Mouse (Mus musculus) intestine, embryonic 16.5 days (tissue): ENCODE results near the gene Sept9. TPM values are rescaled to one million over a fixed set of nuclear protein-coding genes. Genes with fewer than 3 reads are reported as not detected.
"Not testable (repeated sequence)": the region's sequence is repeated elsewhere in the genome, so short reads cannot be mapped to it uniquely, and the experiment has no call there.

Experiments used
- ATAC-seq: fragments of 200-750 bp; cut with Nextera tagmentation; 2 replicates; pipeline ENCODE4 v1.8.0; 2017; ENCODE audit warnings: moderate TSS enrichment, moderate library complexity
- H3K27ac ChIP-seq: fragments of 300-500 bp; sonication (generic); 2 replicates; pipeline ENCODE4 v1.5.1; 2014; ENCODE audit warnings: mild to moderate bottlenecking, low read length
- H3K27me3 ChIP-seq: fragments of 300-500 bp; sonication (generic); replicated peaks from 2 replicates; pipeline ENCODE4 v1.6.1; 2014; ENCODE audit warnings: low read length, control low read depth, mixed read lengths; ENCODE audit not compliant: control insufficient read depth, insufficient read depth
- H3K36me3 ChIP-seq: fragments of 300-500 bp; sonication (generic); 2 replicates; pipeline ENCODE4 v1.6.1; 2014; ENCODE audit warnings: low read length, control low read depth; ENCODE audit not compliant: control insufficient read depth, insufficient read depth
- H3K4me1 ChIP-seq: fragments of 300-500 bp; sonication (generic); 2 replicates; pipeline ENCODE4 v1.6.1; 2014; ENCODE audit warnings: low read length, control low read depth, mixed read lengths; ENCODE audit not compliant: control insufficient read depth, insufficient read depth
- H3K4me2 ChIP-seq: fragments of 300-500 bp; sonication (generic); 2 replicates; pipeline ENCODE4 v1.6.1; 2014; ENCODE audit warnings: low read depth, low read length, control low read depth
- H3K4me3 ChIP-seq: fragments of 300-500 bp; sonication (generic); 2 replicates; pipeline ENCODE4 v1.5.1; 2014; ENCODE audit warnings: mild to moderate bottlenecking, low read length
- H3K9ac ChIP-seq: fragments of 300-500 bp; sonication (generic); 2 replicates; pipeline ENCODE4 v1.6.1; 2014; ENCODE audit warnings: low read depth, low read length
- H3K9me3 ChIP-seq: fragments of 300-500 bp; sonication (generic); 2 replicates; pipeline ENCODE4 v1.6.1; 2016; ENCODE audit warnings: low read length, control low read depth; ENCODE audit not compliant: control insufficient read depth
- WGBS: fragments of 180-500 bp; shearing (Covaris S2); extraction: QIAGEN DNeasy Blood & Tissue Kit; methylation state at CpG from one replicate; pipeline ENCODE4 v1.1.7; 2014; 5-methylcytosine and 5-hydroxymethylcytosine counted together
- polyA plus RNA-seq: library from polyadenylated mRNA; unstranded; fragments of >200 nt; fragmentation: Nextera tagmentation; extraction: Ambion mirVana; gene quantifications from 2 replicates; pipeline ENCODE4 v1.2.1, GENCODE M21; 2015

The Sept9 gene
- polyA plus RNA-seq, 1 experiment from 2014 or later: 183 TPM

DNA sequence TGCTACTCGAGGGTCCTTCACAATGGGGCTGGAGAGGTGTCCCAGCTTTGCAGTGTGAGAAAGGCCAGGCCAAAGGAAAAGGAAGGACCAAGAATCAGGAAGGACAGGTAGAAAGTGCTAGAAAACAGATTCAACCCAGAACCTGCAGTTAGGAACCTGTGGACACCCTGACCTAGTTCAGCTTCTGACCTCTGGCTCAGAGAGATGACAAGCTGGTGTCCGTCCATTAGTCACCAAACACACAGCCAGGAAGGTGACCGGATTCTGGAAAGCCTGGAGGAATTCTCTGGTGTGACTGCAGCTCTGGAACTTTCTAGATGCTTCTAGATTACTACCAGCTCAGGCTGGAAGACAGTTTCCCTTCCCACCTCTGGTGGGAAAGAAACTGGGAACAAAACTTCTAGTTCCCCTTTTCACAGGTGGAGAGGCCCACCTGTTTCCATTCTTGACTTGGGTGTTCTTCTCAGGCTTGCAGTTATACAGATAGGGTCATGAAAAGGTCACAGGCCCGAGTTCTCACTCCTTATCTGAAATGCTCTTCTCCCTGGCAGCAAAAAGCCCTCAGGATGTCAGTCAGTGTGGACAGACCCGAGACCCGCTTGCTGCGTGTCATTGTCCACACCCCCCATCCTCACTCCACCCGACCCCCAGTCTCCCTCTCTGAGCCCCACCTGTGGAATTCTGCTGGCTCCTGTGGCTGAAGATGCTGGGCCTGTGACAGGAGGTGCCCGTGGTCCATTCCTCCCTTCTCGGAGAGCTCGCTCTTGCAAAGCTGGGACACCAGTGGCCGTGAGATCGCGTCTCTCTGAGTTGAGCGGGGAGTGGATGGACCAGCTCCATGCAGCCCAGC is 123.5 kb downstream of the Sept9 start:
- ATAC-seq: no peak
- WGBS: 79% methylated on average over 15 of the region's 15 CpGs
- Histone ChIP-seq H3K4me3 (no peak overlapping the region), H3K4me1 (peaks cover 84% of the 10 kb centered on the region), H3K9ac (peak overlapping the region; percentile 2; the same call in 1 of the 2 replicates), H3K27me3 (no peaks in the 10 kb centered on the region), H3K9me3 (no peaks in the 10 kb centered on the region), H3K27ac (no peak overlapping the region), H3K36me3 (no peaks in the 10 kb centered on the region), H3K4me2 (no peak overlapping the region)

DNA sequence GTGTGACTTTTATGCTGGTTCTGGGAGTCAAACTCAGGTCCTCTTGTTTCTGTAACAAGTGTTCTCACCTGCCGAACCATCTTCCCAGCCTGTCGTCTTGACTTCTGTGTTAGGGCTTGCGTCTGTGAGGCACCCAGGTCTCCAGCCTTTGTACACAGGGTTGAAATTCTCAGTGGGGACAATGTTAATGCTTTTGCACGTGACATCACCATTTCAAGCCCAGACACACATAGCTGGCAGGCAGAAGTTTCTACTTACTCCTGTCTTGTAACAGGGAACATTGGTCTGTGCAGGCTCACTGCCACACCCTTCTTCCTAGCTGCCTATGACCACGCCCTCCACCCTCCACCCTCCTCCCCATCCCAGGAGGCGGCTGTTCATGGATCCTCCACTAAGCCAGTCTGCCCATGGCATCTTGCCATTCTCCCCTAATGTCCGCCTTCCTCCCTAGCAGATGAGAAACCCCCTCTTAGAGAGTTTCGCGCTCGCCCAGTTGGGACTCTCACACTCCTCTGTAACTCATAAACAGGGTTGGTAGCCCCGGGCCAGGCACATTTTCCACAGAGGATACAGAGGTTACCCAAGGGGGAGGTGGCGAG is 124.6 kb downstream of the Sept9 start:
- Histone ChIP-seq H3K27me3 (no peaks in the 10 kb centered on the region), H3K4me1 (peaks cover 79% of the 10 kb centered on the region), H3K9ac (0 out of 2 replicates have a peak overlapping the region, but pooled peaks have one; percentile 2), H3K9me3 (no peaks in the 10 kb centered on the region), H3K27ac (peak overlapping the region; percentile 45), H3K36me3 (no peaks in the 10 kb centered on the region), H3K4me3 (no peak overlapping the region), H3K4me2 (no peak overlapping the region)
- peak; percentile 36; the same call in 1 of the 2 replicates for ATAC-seq
- WGBS: 59% methylated on average over 12 of the region's 12 CpGs

DNA sequence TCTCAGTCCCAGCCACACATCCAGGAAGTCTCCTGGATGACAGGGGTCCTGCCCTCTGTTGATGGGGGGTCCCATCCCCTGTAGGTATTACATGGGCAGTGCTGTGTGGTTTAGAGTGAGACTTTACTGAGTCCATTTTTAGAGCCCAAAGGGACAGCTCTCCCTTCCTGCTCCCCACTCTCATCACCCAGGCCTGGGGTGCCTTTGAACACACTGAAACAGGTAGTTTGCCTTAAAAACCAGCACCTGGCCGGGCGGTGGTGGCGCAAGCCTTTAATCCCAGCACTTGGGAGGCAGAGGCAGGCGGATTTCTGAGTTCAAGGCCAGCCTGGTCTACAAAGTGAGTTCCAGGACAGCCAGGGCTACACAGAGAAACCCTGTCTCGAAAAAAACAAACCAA is 125.3 kb downstream of the Sept9 start:
- H3K36me3 ChIP-seq, H3K4me3 ChIP-seq, H3K9ac ChIP-seq, H3K27ac ChIP-seq, H3K4me2 ChIP-seq, H3K27me3 ChIP-seq, ATAC-seq, H3K9me3 ChIP-seq: not testable (repeated sequence)
- H3K4me1 ChIP-seq: peaks cover 73% of the 10 kb centered on the region
- 98% methylated on average over 5 of the region's 5 CpGs for WGBS

DNA sequence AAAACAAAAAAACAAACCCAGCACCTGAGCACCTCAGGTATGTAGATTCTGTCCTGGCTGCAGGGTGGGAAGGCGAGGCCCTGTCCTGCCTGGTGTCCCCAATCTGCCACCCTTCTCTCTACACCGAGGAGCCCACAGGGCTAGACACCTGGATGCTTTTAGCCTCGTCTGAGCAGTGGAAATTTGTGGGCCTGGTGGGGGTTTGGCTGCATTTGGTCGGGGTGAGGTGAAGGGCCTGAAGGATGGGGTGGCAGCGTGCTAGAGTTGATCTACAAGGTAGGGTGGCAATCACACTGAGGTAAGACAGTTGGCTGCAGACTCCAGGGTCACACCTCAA is 125.6 kb downstream of the Sept9 start:
- ATAC-seq: no peak
- Histone ChIP-seq H3K9ac (no peak overlapping the region), H3K4me1 (peaks cover 69% of the 10 kb centered on the region), H3K9me3 (no peaks in the 10 kb centered on the region), H3K36me3 (no peaks in the 10 kb centered on the region), H3K4me3 (no peak overlapping the region), H3K27ac (no peak overlapping the region), H3K27me3 (no peaks in the 10 kb centered on the region), H3K4me2 (no peak overlapping the region)
- 77% methylated on average over 5 of the region's 5 CpGs for WGBS

DNA sequence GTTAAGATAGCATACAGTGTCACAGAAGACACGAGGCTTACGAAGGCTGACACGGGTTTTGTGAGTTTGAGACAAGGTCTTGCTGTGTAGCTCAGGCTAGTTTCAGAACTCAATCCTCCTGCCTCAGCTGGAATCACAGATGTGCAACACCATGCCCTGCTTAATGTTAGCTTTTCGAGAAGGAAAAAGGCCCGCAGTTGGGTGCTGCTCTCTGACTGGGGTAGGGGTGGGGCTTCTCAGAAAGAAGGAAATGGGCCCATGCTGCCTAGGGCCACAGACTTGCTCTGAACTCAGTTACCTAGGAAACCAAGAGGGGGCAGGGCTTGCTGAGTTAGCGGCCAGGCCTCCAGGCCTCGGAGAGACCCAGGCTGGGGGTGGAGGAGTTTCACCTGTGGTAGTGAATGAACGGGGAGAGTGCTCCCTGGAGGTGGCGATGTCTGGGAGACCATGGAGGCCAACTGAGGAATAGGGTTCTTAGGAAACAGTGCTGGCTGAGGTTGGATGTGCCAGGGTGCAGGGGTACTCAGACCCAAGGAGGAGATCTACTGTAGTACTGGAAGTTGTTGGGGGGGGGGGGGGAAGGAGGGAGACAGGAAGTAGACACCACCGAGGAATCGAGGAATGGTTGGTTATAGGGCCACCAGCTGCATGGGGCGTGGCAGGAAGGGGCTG is 126.1 kb downstream of the Sept9 start:
- H3K4me1 ChIP-seq: peaks cover 68% of the 10 kb centered on the region
- no peaks in the 10 kb centered on the region for H3K9me3 ChIP-seq
- H3K36me3 ChIP-seq: no peaks in the 10 kb centered on the region
- H3K4me2 ChIP-seq: no peak overlapping the region
- H3K27ac ChIP-seq: no peak overlapping the region
- WGBS: 38% methylated on average over 12 of the region's 12 CpGs
- H3K4me3 ChIP-seq: no peak overlapping the region
- peak; percentile 45; the same call in 1 of the 2 replicates for ATAC-seq
- H3K9ac ChIP-seq: no peak overlapping the region
- H3K27me3 ChIP-seq: no peaks in the 10 kb centered on the region

DNA sequence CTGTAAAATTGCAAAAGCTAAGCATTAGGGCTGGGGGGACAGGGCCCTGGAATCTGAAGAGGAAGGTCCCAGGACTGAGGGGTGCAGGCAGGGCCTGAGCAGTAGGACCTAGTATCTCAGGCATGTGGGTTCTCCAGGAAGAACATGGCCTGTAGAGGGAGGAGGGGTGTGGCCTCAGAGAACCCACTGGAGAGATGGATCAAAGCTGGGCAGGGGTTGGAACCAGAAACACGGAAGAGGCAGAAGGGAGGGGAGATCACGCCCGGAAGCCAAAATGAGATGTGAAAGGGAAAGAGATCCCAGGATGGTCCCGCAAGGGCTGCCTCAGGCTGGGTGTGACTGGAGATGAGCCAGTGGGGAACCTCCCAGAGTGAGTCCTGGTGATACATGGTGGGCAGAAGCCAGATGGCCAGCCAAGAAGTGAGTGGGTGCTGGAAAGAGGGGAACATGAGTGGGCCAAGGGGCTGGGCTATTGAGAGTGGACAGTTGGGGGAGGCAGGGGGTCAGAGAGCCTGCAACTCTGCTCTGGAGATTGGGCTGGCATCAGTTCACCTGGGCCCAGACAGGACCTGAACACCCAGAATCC is 126.8 kb downstream of the Sept9 start:
- ATAC-seq: peak; percentile 13; the same call in 1 of the 2 replicates
- Histone ChIP-seq H3K4me3 (no peak overlapping the region), H3K27me3 (no peaks in the 10 kb centered on the region), H3K4me2 (no peak overlapping the region), H3K9me3 (no peaks in the 10 kb centered on the region), H3K4me1 (peaks cover 69% of the 10 kb centered on the region), H3K9ac (no peak overlapping the region), H3K27ac (no peak overlapping the region), H3K36me3 (no peaks in the 10 kb centered on the region)
- WGBS: 69% methylated on average over 4 of the region's 4 CpGs

DNA sequence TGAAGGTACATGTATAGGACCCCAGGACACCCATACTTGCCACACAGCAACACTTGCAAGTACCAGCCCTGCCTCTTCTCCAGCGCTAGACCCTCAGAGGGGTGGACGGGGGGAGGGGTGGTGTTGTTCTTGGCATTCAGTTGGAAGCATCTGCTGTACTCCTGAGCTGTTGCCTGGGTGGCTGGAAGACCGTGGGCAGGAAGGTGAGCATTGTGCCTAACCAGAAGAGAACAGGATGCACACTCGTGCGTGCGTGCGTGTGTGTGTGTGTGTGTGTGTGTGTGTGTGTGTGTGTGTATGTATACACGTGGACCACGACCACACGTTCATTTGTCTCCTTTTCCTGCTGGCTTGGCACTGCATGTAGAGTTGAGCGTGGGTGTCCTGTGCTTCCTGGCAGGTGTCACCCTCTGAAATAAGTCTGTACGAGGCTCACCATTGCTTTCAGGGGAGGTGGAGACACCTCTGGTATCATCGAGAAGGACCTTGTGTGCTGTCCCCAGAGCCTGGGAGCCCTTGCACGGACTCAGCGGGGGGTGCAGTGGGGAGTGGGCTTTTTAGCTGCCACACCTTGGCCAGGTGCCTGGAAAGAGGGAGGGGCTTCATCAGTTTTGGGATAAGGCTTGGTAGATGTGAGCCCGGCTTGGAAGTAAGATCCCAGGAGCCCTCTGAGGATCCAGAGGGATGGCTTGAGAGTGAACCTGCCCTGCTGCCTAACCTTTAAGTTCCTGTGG is 127.6 kb downstream of the Sept9 start:
- no peak for ATAC-seq
- WGBS: 64% methylated on average over 16 of the region's 16 CpGs
- Histone ChIP-seq H3K4me3 (no peak overlapping the region), H3K27me3 (no peaks in the 10 kb centered on the region), H3K9ac (peak overlapping the region; percentile 3; the same call in 1 of the 2 replicates), H3K9me3 (no peaks in the 10 kb centered on the region), H3K27ac (no peak overlapping the region), H3K4me1 (peaks cover 76% of the 10 kb centered on the region), H3K36me3 (no peaks in the 10 kb centered on the region), H3K4me2 (no peak overlapping the region)

DNA sequence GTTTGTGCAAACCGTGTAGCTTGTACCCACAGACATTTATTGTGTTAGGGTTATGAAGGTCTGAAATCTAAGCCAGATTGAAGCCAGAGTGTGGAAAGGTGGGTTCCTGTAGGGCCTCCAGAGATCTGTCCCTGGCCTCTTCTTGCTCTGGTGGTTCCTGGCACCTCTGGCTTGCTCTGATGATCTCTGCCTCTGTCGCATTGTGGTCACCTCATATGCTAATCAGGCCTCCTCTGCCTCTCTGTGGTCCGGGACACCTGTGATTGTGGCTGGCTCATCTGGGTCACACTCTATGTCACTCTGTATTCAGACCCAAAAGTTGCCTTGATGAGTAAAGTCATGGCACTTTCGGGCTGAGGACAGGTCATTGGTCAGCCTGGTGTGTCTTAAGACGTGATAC is 128.2 kb downstream of the Sept9 start:
- H3K27me3 ChIP-seq: no peaks in the 10 kb centered on the region
- WGBS: 87% methylated on average over 5 of the region's 5 CpGs
- no peak overlapping the region for H3K27ac ChIP-seq
- no peak for ATAC-seq
- no peak overlapping the region for H3K9ac ChIP-seq
- peaks cover 74% of the 10 kb centered on the region for H3K4me1 ChIP-seq
- no peak overlapping the region for H3K4me2 ChIP-seq
- H3K36me3 ChIP-seq: no peaks in the 10 kb centered on the region
- H3K4me3 ChIP-seq: no peak overlapping the region
- no peaks in the 10 kb centered on the region for H3K9me3 ChIP-seq
